Mouse (Mus musculus) kidney, embryonic 16.5 days (tissue): ENCODE results near the gene 1700018F24Rik. TPM values are rescaled to one million over a fixed set of nuclear protein-coding genes. Genes with fewer than 3 reads are reported as not detected.
"Not testable (repeated sequence)": the region's sequence is repeated elsewhere in the genome, so short reads cannot be mapped to it uniquely, and the experiment has no call there.

Experiments
- ATAC-seq: fragments of 200-750 bp; cut with Nextera tagmentation; 2 replicates; pipeline ENCODE4 v1.8.0; 2017; ENCODE audit warnings: moderate TSS enrichment; ENCODE audit not compliant: low FRiP score, low TSS enrichment
- H3K27ac ChIP-seq: fragments of 300-500 bp; sonication (generic); 2 replicates; pipeline ENCODE4 v1.5.1; 2014; ENCODE audit warnings: low read length
- H3K27me3 ChIP-seq: fragments of 300-500 bp; sonication (generic); 2 replicates; pipeline ENCODE4 v1.6.1; 2014; ENCODE audit warnings: low read length, control low read depth, mixed read lengths; ENCODE audit not compliant: insufficient read depth
- H3K36me3 ChIP-seq: fragments of 300-500 bp; sonication (generic); 2 replicates; pipeline ENCODE4 v1.6.1; 2014; ENCODE audit warnings: low read length, control low read depth, mixed read lengths; ENCODE audit not compliant: insufficient read depth
- H3K4me1 ChIP-seq: fragments of 300-500 bp; sonication (generic); 2 replicates; pipeline ENCODE4 v1.6.1; 2014; ENCODE audit warnings: low read length, control low read depth, mixed read lengths; ENCODE audit not compliant: insufficient read depth
- H3K4me2 ChIP-seq: fragments of 300-500 bp; sonication (generic); replicated peaks from 2 replicates; pipeline ENCODE4 v1.6.1; 2014; ENCODE audit warnings: low read depth, low read length
- H3K4me3 ChIP-seq: fragments of 300-500 bp; sonication (generic); 2 replicates; pipeline ENCODE4 v1.5.1; 2014; ENCODE audit warnings: mild to moderate bottlenecking, low read length
- H3K9ac ChIP-seq: fragments of 300-500 bp; sonication (generic); replicated peaks from 2 replicates; pipeline ENCODE4 v1.6.1; 2014; ENCODE audit warnings: low read length
- H3K9me3 ChIP-seq: fragments of 300-500 bp; sonication (generic); 2 replicates; pipeline ENCODE4 v1.6.1; 2016; ENCODE audit warnings: low read length, control low read depth
- WGBS: fragments of 180-500 bp; shearing (Covaris S2); extraction: QIAGEN DNeasy Blood & Tissue Kit; methylation state at CpG from one replicate; pipeline ENCODE4 v1.1.7; 2014; 5-methylcytosine and 5-hydroxymethylcytosine counted together
- polyA plus RNA-seq: library from polyadenylated mRNA; unstranded; fragments of >200 nt; fragmentation: Nextera tagmentation; extraction: Ambion mirVana; gene quantifications from 2 replicates; pipeline ENCODE4 v1.2.1, GENCODE M21; 2015

1700018F24Rik gene
- polyA plus RNA-seq, 1 experiment from 2014 or later, result not detected

- no peaks in the 10 kb centered on the region for H3K36me3 ChIP-seq
- H3K9me3 ChIP-seq, result no peaks in the 10 kb centered on the region
- no peak overlapping the region for H3K9ac ChIP-seq
- no peak for ATAC-seq
- 0 out of 2 replicates have a peak, but pooled peaks cover 3% of the 10 kb centered on the region for H3K4me1 ChIP-seq
- no peaks in the 10 kb centered on the region for H3K27me3 ChIP-seq
- H3K4me3 ChIP-seq, result no peak overlapping the region
- no peak overlapping the region for H3K27ac ChIP-seq
- WGBS, result 55% methylated on average over 6 of the region's 6 CpGs
- no peak overlapping the region for H3K4me2 ChIP-seq
Measured at GRCm38 (mm10) chr5:145071342-145071741, 28.6 kb downstream of the 1700018F24Rik start.

GRCm38 (mm10) chr5:145075081-145075480, 32.3 kb downstream of the 1700018F24Rik start:
- no peak for ATAC-seq
- H3K36me3 ChIP-seq, result no peaks in the 10 kb centered on the region
- 54% methylated on average over 3 of the region's 3 CpGs for WGBS
- H3K27me3 ChIP-seq, result no peaks in the 10 kb centered on the region
- H3K9ac ChIP-seq, result no peak overlapping the region
- H3K4me3 ChIP-seq, result no peak overlapping the region
- 0 out of 2 replicates have a peak, but pooled peaks cover 3% of the 10 kb centered on the region for H3K4me1 ChIP-seq
- H3K9me3 ChIP-seq, result no peaks in the 10 kb centered on the region
- H3K27ac ChIP-seq, result no peak overlapping the region
- H3K4me2 ChIP-seq, result no peak overlapping the region

DNA sequence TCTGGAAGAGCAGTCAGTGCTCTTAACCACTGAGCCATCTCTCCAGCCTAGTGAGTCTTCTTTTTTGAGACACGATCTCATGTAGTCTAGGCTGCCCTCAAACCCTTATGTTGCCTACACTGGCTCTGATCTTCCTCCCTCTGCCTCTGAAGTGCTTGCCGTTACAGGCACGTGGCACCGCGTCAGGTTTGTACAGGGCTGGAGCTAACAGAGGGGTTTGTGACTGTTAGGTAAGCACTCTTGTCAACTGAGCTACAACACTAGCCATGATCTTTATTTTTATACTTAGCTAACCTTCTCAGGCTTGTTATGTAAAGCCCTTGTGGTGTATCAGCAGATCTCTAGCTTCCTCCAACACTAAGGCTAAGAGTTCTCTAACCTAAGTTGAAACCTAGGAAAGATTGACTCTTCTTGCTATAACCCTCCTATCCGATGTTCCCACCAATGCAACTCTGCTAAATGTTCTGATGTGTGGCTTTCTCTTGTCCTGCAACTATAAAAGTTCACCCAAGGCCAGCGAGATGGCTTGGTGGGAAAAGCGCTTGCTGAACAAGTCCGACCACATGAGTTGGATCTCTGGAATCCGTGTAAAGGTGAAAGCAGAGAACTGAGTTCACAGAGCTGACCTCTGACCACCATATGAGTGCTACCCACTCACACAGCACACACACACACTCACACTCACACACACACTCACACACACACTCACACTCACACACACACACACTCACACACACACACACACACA, 39.2 kb downstream of the 1700018F24Rik start:
- Histone ChIP-seq H3K4me3 (no peak overlapping the region), H3K27me3 (no peaks in the 10 kb centered on the region), H3K9ac (no peak overlapping the region), H3K9me3 (no peaks in the 10 kb centered on the region), H3K4me1 (peaks cover 8% of the 10 kb centered on the region), H3K4me2 (no peak overlapping the region), H3K27ac (no peak overlapping the region), H3K36me3 (no peaks in the 10 kb centered on the region)
- 82% methylated on average over 10 of the region's 10 CpGs for WGBS
- no peak for ATAC-seq

DNA sequence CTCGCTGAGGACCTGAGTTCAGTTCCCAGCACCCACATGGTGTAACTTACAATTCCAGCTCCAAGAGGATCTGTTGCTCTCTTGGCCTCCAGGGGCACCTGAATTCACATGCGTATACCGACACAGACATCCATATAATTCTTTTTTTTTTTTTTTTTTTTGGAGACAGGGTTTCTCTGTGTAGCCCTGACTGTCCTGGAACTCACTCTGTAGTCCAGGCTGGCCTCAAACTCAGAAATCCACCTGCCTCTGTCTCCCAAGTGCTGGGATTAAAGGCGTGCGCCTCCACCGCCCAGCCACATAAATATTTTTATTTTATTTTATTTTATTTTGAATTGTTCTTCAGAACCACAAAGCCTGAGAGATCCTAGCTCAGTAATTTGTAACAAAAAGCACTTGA, 40.4 kb downstream of the 1700018F24Rik start:
- not testable (repeated sequence) for H3K27me3 ChIP-seq, H3K9me3 ChIP-seq, H3K4me1 ChIP-seq, ATAC-seq, H3K36me3 ChIP-seq
- Histone ChIP-seq H3K4me3 (peak overlapping the region; percentile 94), H3K9ac (peak overlapping the region; percentile 95), H3K27ac (peak overlapping the region; percentile 77; the same call in 1 of the 2 replicates), H3K4me2 (peak overlapping the region; percentile 88)
- 43% methylated on average over 6 of the region's 6 CpGs for WGBS

DNA sequence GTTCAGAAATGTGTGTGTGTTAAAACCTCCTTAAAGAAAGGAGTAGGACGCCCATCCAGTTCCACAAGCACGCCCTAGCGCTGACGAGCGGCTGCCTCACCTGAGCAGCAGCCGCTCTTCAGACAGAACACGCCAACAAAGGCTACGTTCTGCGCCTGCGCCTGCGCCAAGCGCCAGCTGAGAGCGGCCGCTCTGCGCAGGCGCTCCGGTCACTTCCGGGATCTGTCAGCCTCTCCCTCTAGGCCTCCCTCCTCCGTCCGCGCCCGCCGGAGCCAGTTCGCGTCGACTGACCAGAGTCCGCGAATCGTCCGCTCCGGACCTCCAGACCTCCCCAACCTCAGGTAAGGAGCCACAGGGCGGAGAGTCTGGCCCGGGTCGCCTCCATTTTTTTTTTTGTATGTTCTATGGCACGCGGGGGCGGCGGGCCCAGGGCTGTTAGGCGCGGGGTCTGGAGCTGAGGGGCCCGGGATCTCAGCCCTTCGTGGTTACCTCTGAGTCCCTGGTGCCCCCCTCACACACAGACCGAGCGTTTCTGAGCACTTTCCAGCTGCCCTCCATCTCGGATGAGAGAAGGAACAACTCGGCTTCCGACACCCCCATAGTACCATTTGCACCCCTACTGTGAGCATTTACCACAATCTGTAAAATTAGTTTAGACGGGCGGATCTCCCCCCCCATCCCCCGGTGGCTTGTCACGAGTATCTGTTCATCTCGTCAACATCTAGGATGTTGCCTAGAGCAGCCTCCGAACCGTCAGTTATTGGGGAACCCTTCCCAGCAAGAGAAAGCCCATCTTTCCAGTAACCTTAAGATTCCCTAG, 41.1 kb downstream of the 1700018F24Rik start, which contains the start of the genes Arpc1a and Kpna7:
Gene Arpc1a (plus strand): TSS at position 199 of the 820 bp plus-strand sequence.
Gene Kpna7 (minus strand): TSS at position 399 of the 820 bp plus-strand sequence.
- peaks cover 8% of the 10 kb centered on the region for H3K4me1 ChIP-seq
- H3K36me3 ChIP-seq, result no peaks in the 10 kb centered on the region
- H3K4me3 ChIP-seq, result peak within 1 kb of the TSS; percentile 94
- H3K27me3 ChIP-seq, result no peaks in the 10 kb centered on the region
- H3K4me2 ChIP-seq, result peak within 1 kb of the TSS; percentile 88
- H3K9me3 ChIP-seq, result no peaks in the 10 kb centered on the region
- peak within 1 kb of the TSS; percentile 83 for H3K27ac ChIP-seq
- ATAC-seq, result peak; percentile 99
- peak within 1 kb of the TSS; percentile 95 for H3K9ac ChIP-seq
- under 1% methylated on average over 54 of the region's 54 CpGs for WGBS

DNA sequence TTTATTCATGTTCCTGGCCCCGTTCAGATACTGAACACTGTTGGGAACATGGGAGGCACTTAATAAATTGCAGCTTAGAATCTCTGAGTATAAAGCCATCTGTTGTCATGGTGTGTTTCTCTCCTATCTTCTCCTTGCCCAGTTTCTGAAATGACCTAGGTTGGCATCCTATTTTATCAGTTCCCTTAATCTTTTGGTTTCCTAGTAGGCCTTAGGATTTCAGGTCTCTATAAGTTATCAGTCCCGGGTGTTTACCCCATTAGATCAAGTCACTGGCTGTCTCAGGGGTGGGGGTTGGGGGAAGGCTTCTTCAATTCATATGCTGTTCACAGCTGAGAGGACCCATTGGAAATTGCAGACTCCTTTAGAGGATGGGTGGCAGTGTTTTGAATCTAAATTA, 42.0 kb downstream of the 1700018F24Rik start:
- no peak for ATAC-seq
- peak overlapping the region; percentile 94 for H3K4me3 ChIP-seq
- no peaks in the 10 kb centered on the region for H3K36me3 ChIP-seq
- 62% methylated on average over 2 of the region's 2 CpGs for WGBS
- H3K9me3 ChIP-seq, result no peaks in the 10 kb centered on the region
- peak overlapping the region; percentile 88 for H3K4me2 ChIP-seq
- H3K9ac ChIP-seq, result peak overlapping the region; percentile 95
- H3K4me1 ChIP-seq, result peaks cover 8% of the 10 kb centered on the region
- H3K27me3 ChIP-seq, result no peaks in the 10 kb centered on the region
- no peak overlapping the region for H3K27ac ChIP-seq

GRCm38 (mm10) chr5:145088186-145088585, 45.4 kb downstream of the 1700018F24Rik start:
- no peak overlapping the region for H3K4me2 ChIP-seq
- H3K9ac ChIP-seq, result no peak overlapping the region
- peaks cover 13% of the 10 kb centered on the region for H3K36me3 ChIP-seq
- 100% methylated on average over 2 of the region's 2 CpGs for WGBS
- ATAC-seq, result no peak
- H3K9me3 ChIP-seq, result no peaks in the 10 kb centered on the region
- H3K4me3 ChIP-seq, result no peak overlapping the region
- peaks cover 8% of the 10 kb centered on the region for H3K4me1 ChIP-seq
- H3K27ac ChIP-seq, result no peak overlapping the region
- no peaks in the 10 kb centered on the region for H3K27me3 ChIP-seq

DNA sequence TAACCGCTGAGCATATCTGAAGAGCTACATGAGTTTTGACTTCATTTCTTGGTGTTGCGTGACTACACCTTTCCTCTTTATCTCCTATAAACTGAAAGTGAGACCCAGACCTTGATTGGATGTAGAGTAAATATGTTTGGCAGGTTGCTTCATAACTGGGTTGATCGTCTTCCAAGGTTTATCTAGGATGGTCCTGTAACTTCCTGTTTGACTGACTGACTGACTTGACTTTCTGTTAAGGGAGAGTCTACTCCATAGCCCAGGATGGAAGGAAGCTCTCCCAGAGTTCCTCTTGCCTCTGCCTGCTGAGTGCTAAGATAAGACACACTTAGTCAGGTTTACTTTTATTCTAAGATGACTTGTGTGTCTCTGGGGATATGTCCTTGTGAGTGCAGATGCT, 47.1 kb downstream of the 1700018F24Rik start:
- no peak for ATAC-seq
- no peak overlapping the region for H3K4me3 ChIP-seq
- 94% methylated on average over 3 of the region's 3 CpGs for WGBS
- H3K9ac ChIP-seq, result no peak overlapping the region
- no peaks in the 10 kb centered on the region for H3K9me3 ChIP-seq
- peaks cover 27% of the 10 kb centered on the region for H3K36me3 ChIP-seq
- no peak overlapping the region for H3K4me2 ChIP-seq
- H3K27ac ChIP-seq, result no peak overlapping the region
- H3K27me3 ChIP-seq, result no peaks in the 10 kb centered on the region
- H3K4me1 ChIP-seq, result peaks cover 2% of the 10 kb centered on the region
